Mouse (Mus musculus) thymus, postnatal 14 days (tissue): ENCODE measurements around the gene Msx2.

Experiments
- DNase-seq: peaks from one replicate; pipeline ENCODE4 v3.0.0; 2021

Msx2 gene

DNA sequence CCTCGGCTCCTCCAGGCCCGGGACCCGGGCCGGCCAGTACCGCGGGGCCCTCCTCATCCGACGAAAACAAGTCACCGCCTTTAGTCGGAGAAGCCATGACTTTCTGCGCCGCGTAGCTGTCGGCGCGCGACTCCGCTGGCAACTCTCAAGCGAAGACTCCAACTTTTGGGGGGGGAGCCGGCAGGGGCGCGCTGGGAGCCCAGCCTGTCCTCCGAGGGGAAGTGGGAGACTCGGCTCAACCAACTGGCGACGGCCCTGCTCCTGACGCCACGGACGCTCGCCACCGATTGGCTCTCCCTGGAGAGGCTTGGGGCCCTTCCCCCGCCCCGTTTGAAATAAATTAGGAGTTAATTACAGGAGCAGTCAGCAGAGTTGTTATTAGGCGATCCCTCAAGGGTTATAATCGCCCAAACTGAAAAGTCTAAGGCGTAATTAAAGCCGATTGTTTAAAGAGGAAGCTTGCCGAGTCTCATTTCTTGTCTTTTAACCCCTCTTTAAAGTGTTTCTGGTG, at the start of gene Msx2:
Msx2 (minus strand) TSS at position 461 of the 511 bp plus-strand sequence.
- DNase-seq, result no peak

DNA sequence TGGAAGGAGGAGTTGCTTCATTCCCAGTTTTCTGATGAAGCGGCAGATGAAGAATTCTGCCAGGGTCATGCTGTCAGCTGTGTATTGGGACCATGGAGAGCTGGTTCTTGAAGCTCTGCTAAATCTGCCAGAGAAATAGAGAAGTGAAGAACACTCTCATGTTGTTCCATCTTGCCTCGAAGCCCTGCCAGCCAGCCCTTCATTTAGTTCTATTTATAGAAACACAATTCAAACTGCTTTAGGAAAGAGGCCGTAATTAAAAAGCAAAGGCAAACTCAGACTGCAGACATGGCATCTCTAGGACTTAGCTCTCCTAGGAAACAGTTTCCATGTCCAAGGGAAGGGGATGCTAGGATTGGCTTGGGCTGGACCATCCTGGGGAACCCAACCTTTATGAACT, 48.6 kb upstream of the Msx2 start:
- no peak for DNase-seq

DNA sequence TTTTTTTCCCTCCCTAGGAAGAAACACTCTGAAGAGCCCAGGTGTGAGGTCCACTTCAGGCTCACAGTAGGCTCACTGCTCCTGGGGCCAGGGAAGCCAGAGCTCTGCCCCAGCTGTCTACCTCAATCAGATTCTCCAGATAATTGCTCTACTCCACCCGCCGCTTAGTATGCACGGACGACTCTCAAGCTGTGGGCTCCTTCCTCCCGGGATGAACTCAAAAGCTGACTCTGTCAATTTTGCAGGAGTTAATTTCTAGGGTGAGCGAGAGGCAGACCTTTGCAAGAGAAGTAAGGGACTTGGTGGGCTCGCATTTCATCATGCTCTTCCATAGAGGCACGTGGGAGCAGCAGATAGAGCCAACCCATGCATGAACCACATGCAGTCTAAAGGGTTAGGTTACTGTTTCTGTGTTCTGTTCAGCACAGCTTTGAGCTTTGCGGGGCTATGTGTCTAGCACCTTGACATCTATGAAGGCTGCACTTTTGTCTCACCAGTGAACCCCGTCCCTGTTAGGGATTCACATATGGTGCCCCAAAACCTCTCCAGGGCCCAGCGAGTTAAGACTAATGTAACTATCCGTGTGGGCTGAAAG, 47.6 kb upstream of the Msx2 start:
- DNase-seq, result no peak

DNA sequence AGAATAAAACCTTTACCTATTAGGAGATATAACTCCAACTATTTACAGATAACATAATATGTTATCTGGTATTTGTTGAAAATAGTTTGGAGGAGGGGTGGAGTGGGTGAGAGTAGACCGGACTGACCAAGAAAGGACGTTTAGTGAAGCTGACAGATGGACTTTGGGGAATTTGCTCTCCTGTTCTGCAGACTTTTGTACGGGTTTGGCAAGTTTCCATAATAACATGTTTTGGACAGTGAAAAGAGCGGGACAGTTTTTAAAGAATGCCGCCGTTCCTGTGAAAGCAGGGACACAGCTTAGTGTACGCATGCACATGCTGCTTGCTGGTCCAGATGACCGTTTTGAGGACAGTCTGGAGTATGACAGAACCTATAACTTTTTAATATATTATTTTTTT, 46.9 kb upstream of the Msx2 start:
- no peak for DNase-seq

DNA sequence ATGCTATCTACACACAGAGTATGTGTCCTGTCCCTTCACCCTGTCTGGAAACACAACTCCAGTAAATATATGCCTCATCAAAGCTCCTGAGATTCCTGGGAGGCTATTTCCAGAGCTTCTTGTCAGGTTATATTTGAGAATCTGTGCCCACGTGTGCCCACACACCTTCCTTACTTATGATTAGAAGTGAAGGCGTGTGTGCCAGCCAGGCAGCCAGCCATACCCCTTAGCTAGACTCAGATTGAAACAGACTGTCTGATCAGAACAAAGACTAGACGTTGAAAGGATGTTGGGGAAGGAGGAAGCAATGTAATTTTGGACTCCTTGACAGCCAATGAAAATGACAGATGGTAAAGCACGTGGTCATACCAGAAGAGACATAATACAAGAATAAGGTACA, 45.4 kb upstream of the Msx2 start:
- no peak for DNase-seq

DNA sequence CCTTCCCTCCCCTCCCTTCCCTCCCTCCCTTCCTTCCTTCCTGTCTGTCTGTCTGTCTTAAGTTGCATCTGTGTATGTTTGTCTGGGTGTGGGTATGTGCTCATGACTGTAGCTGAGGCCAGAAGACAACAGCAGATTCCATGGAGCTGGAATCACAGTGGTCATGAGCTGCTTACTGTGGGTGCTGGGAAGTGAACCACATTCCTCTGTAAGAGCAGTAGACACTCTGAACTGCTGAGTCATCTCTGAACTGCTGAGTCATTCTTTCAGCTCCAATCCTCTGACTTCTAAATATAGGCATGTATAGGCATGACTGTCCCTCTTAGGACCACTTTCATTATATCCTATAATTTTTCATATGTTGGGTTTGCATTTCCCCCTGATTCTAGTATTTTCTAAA, 41.7 kb upstream of the Msx2 start:
- no peak for DNase-seq

DNA sequence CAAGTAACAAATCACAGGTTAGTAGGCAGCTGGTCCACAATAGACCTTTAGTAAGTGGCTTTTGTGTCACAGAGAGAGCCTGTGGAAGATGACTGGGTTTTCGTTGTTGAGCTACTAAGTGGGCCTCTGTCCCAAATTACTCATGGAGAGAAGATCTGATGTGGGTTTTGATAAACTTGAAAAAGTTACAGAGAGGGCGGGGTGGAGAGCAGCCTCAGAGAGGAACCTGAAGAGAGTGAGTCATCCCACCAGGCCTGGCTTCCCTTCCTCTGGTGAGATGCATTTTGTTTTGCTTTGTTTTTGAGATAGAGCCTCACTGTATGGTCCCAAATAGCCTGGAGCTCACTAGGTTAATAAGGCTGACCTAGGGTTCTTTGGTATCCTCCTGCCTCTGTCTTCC, 38.5 kb upstream of the Msx2 start:
- DNase-seq, result no peak

DNA sequence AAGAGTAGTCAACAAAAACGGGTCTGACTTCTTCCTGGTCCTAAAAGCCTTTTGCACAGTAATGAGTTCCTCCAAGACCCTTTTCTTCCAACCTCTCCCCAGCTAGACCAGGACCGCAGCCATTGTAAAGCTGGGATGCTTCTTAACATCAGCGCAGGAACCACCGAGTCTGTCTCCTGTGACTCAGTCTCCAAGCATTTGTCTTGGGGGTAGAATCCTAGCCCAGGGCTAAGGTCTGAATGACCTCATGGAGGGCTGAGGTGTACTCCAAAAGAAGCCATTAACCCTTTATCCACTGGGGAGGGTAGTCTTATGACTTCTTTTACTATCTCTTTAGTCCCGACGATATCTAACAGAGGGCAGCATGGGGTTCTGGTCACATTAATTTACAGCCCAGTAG, 29.5 kb upstream of the Msx2 start:
- no peak for DNase-seq

DNA sequence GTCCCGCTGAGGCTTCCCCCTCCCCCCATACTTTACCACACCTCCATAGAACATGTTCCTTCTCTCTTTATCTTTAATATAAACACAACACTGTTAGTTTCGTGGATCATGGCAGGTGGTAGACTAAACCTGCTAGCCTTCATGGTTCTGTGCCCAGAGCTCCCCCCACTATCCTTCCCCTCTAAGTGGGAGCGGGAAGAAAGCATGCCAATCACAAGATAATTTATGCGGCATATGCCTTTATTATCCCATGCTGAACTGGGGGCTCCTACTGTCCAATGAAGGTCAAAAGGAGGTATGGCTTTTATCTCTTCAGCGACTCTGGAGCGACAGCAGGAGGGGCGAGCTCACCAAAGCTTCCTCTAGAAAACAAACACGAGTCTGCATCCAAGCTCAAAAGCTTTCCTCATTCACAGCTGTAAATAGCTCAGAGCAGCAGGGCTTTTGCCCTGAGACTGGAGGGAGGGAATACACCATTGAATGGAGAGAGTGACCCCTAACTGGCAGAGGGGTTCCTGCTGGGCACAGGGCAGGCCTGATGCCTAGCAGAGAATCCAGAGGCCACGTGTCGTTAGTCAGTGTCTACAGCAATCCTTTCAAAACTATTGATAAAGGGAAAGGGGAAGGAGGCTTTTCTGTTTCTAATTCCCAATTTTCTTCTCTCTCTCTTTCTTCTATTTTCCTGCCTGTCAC, 28.8 kb upstream of the Msx2 start:
- no peak for DNase-seq

DNA sequence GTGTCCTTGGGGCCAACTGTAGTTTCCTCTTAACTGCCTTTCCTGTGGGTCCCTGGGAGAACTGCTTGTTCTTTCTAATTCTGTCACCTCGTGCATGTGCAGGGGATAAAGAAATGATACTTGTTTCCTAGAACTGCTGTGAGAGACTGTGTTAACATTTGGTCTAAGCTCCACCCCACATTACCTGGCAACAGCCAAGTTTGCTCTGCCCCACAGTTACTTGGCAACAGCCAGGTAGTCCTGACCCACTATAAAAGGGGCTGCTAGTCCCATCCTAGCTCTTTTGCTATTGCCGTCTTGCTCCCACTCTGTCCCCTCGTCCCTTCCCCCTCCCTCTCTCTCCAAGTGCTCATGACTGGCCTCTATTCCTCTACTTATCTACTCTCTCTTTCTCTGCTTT, 28.2 kb upstream of the Msx2 start:
- no peak for DNase-seq

DNA sequence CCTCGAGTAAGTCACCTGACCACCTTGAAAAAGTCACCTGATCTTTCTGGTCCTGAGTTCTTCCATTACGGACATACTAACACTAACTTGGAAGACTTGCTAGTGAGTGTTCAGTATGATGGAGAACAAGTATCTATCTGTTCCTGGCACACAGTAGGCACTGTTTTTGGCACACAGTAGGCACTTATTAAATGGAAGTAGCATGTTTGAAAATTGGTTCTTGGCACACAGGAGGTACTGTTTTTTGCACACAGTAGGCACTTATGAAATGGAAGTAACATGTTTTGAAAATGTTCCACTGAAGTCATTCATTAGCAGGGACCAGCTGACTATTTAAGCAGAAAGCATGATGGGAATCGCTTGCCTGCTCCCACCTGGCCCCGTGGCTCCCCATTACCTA, 13.6 kb upstream of the Msx2 start:
- DNase-seq, result no peak

DNA sequence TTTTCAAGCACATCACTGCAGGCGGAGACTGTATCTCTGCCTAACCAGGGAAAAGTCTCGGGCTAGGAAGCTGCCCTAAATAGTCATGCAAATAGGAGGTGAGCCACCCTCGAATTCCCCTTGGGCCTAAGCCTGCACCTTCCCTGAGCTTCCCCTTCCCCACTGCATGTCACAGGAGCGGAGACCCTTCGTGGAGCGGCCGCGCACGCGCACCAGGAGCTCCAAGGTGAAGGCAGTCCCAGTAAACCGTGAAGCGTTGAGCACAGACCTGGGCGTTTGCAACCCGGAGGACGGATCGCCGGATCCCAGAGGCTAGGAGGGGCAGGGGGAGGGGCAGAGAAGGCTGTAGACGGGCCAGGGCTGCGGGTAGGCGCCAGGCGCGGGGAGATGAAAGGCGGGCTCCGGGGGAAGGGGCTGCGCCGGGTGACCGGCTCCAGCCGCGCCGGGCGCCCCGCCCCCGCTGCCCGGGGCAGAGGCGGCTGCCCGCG, 2.9 kb upstream of the Msx2 start:
- DNase-seq, result no peak

DNA sequence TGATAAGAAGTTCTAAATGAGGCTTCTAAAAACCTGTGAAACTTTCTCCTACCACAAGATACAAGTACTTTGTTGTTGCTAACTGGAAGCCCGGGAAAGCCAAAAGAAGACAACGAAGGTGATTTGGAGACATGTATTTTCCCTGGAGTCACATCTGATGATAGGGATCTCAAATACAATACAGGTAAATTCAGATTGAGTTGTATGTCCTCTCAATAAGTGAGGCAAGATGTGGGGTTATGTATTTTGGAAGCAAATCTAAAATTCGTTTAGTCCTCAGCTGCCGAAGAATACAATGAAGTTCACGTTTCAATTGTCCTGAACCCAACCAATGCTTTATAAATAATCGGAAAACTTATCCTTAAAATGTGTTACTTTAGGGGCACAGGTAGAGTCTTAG, 1.6 kb upstream of the Msx2 start:
- DNase-seq, result no peak

DNA sequence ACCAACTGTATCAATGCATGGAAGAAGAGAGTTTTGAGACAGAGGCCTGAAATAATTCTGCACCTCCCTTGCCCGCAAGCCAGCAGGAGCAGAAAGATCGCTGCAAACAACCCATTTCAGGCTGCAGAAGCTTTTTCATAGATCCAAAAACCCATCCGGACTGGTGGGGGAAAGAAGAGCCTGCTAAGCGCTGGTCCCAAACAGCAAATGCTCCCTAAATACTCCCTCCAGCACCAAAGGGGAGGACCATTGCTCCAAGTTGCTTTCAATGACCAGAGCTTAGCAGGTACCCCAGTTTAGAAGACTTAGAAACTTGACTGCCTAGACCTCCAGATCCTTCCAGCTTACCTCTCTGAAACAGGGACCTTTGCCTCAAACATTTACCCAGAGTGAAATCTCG, 1.1 kb upstream of the Msx2 start:
- no peak for DNase-seq

DNA sequence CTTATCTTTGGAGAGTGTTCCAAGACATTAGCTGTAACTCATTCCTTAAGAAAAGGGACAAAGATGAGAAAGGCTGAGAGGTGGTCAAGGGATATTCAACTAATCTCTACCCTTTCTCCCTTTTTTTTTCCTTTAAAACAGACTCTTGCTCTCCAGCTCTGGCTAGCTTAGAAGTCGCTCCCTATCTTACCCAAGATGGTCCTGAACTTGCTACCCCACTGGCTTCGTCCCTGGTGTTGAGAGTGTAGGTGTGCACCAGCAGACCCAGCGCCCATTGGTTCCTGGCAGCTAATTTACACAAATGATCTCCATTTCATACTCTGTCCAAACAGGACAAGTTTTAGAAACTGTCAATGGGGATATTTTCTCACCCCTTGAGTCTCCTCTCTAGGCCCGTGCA, 417 bp upstream of the Msx2 start:
- no peak for DNase-seq

DNA sequence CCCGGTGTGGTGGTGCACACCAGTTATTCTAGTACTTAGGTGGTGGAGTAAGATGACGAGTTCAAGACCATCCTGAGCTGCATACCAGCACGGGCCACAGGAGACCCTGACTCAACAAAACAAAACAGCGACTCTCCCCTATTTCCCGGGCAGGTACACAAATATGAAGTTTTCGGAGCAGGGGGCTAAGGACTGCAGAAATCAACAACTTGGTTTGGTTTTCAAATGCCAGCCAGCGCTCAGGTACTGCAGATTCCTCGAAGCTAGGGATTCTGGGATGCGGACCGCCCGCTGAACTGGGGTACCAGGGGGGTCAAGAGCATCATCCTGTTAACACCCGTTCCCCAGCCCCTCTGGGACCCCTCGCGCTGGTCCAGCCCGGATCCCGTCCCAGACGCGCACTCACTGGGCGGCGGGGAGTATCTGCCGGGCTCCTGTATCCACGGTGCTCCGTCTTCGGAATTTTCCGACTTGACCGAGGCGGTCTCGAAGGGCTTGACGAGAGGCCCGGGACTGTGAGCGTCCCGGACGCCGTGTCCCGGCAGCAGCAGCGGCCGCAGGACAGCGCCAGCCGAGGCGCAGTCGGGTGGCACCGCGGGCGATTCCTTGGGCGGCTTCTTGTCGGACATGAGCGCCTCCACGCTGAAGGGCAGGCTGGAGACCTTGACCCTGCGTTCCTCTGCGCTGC, 804 bp downstream of the Msx2 start:
- no peak for DNase-seq

DNA sequence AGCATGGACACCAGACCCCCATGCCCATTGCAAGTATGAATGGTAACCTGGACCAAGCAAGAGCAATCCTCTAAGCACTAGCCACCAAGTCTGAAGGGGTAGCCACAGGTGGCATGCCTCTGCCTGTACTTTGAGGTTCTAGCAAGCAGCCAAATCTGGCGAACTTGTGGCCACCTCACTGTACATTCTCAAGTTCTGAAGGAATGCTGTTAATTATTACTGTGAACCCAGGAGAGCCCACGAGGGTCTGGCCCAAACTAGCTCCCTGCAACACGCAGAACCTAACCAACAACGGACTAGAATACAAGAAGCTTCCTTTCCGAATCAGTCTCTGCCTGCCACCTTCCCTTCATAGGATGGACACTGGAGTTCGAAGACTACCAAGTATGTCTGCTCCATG, 1.5 kb downstream of the Msx2 start:
- DNase-seq, result no peak

DNA sequence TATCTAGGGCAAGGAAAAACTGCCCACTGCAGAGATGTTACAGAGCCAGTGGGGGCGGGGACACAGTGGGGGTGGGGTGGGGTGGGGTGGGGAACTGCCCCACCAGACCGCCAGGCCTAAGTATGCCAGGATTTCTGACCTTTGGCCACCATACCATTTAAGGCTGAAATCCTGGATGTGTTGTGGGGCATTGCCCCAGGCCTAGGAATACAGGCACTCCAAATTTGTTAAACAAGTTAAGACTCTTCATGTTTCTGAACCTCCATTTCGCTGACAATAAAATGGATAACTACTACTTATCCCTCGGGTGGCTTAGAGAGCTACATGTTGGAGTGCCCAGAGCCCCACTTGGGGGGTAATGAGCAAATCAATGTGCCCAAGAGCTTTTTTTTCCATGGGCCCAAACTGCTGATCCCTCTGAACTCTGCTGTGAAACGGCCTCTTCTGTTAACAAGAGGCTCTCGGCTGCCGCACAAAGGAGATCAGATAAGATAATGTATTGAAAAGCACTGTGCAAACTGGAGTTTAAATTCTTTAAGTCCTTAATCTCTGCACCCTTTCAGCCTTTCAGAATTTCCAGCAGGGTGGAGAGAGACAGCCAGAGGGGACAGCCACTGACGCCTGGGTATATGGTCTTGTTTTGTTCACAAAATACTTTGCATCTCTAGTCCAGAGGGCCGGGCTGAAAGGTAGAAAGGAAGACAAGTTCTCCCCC, 2.3 kb downstream of the Msx2 start:
- DNase-seq, result no peak

DNA sequence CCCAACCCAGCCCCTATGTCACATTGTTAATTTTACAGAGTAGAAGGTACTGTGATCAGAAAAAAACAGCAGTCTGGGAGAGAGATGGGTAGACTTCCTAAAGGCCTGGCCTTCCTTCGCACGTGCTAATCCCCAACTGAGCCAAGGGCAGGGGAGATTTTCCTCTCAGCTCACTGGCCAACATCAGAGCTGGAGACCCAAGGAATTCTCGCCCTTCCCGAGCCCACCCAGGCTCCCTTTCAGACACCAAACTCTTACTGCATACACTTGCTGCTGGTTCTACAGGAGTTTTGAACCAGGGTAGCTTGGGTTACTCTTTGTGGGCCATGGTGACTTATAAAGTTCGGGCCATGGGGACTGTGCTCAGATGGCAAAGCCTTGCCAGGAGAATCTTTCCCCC, 3.1 kb downstream of the Msx2 start:
- no peak for DNase-seq

DNA sequence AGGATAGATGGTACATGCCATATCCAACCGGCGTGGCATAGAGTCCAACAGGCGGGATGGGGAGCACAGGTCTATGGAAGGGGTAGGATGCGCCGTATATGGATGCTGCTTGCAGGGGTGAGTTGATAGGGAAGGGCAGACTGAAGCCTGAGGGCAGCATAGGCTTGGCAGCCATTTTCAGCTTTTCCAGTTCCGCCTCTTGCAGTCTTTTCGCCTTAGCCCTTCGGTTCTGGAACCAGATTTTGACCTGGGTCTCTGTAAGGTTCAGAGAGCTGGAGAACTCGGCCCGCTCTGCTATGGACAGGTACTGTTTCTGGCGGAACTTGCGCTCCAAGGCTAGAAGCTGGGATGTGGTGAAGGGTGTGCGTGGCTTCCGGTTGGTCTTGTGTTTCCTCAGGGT, 4.7 kb downstream of the Msx2 start:
- DNase-seq, result no peak

DNA sequence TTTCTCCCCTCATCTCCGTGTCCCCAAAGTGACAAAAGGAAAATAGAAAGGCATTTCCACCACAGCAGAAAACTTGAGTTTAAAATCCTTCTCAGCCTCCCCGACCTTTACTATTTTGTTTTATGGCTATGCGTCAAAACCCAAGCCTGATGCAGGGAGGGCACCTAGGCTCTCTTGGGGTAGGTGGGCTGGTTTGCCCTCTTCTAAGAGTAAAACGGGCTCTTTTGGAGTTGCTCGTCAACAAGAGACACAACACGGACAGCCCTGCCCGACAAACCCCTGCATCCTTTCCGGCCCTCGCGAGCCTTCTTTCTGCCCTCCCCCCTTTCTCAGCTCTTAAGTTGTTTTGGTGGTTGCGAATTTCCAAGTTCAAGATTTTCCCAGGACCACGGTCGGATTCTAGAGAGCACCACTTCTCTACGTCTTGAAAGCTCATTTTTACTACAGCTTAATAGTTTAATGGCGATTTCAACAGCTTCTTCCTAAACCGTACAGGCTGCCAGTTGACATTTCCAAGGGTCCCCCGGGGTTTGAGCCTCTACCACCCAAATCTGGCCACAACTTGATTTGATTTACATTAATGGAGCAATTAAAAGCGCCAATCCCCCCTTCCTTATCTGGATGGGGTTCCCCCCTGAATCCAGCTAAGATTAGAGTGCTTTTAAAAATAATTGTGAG, 6.5 kb downstream of the Msx2 start:
- no peak for DNase-seq

DNA sequence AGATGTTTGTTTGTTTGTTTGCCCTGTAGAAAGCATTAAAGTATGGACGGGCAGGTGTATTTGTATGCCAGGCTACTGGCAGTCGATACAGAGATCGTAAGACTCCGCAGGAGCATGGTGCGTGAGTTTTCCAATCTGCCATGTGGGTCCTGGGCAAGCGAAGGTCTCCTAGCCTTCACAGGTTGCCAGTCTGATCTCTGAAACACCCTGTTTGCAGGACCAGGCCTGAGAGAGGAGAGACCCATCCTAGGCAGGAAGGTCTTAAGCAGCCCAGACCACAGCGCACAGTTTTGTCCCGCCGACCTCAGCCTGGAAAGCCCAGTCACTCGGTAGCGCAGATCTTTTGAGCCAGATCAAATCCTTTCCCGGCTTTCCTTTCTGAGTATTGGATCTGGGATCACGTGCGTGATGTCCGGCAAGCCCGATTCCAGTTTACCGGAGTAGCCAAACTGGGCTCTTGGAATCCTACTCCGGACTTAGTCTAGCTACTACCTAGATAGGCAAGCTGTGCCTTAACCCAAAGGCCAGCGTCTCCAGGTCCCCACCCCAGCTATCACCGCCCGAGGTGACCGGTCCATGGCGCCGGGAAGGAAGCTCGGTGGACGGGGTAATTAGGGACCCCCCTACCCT, 7.6 kb downstream of the Msx2 start:
- no peak for DNase-seq
